Mouse (Mus musculus) lung, postnatal 25 days (tissue): ENCODE results near the gene Lrp8.
A peak's percentile ranks its signal among the peaks of the same experiment; 100 is the strongest.

Source experiments
- DNase-seq: peaks from one replicate; pipeline ENCODE4 v3.0.0; 2022; ENCODE audit warnings: low spot score

Lrp8 gene

GRCm38 (mm10) chr4:107808655-107809054 lies 6.6 kb downstream of the Lrp8 start:
- no peak for DNase-seq

DNA sequence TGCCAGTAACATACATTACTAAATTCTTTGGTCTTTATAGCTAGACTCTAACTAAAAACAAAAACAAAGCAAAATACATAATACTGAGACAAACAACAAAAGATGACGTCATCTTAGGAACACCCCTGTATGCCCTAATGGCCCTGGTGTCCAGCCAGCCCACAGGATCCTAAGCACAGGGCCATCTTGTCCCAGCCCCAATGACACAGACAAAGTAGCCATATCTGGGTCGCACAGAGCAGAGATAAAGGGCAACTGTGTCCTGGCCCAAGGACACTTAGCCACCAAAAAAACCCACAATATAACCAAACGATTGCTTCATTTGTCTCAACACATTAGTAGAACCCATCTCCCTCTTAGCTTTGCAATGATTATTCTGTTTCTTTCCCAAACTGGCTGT lies 8.9 kb downstream of the Lrp8 start:
- DNase-seq, result no peak

GRCm38 (mm10) chr4:107811716-107812330 lies 9.8 kb downstream of the Lrp8 start:
- DNase-seq, result no peak

- DNase-seq, result no peak
Observed at GRCm38 (mm10) chr4:107812336-107812735, 10.3 kb downstream of the Lrp8 start.

DNA sequence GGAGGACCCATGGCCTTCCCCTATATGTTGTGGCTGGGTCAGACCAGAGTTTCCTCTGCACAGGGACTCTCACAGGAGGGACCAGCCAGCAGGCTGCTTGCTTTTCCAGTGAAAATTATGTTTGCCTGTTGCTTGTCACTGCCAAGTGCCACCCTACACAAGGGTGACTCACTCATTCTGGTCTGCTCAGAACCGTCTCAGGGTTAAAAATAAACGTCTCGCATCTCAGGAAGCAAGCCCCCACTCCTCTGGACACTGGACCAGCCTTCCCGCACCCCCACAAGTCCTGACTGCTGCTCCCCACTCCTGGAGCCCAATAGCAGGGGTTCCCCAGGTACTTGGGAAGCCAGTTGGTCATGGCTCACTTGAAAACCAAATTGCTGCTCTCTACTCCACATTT lies 14.4 kb downstream of the Lrp8 start:
- no peak for DNase-seq

GRCm38 (mm10) chr4:107817463-107817862 lies 15.4 kb downstream of the Lrp8 start:
- no peak for DNase-seq

DNA sequence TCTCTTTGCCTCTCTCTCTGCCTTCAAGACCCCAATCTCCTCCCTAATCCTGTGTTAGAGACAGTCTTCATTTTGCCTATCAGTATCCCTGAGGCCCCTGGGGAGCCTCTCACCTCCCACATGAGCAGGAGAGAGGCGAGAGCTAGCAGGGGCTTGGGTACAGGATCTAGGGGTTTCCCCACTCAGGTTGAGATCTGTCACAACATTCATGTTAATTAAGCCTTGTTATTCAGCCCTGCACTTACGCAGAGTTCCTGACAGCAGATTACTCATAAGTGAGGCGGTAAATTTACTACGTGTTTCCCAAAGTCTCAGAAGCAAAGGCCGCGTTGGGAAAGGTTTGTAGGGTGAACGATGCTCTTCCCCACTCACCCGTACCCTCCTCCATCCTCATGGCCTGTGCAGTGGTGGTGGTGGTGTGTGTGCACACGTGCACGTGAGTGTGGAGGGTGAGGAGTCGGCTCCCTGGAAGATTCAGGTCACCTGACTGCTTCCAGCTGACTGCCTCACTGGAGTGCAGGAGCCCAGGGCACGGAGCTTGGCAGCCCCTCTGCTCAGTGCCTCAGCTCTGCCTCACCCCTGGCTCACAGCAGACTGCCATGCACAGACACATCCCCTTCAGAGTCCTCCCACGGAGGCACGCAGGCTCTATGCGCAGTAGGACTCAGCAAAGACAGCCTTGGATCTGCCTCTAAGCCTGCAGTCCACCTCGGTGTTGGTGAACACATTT lies 18.1 kb downstream of the Lrp8 start:
- no peak for DNase-seq

GRCm38 (mm10) chr4:107820856-107821619 lies 19.0 kb downstream of the Lrp8 start:
- DNase-seq, result no peak

- no peak for DNase-seq
Observed at GRCm38 (mm10) chr4:107822936-107823411, 20.9 kb downstream of the Lrp8 start.

- no peak for DNase-seq
Observed at GRCm38 (mm10) chr4:107823511-107823910, 21.4 kb downstream of the Lrp8 start.

DNA sequence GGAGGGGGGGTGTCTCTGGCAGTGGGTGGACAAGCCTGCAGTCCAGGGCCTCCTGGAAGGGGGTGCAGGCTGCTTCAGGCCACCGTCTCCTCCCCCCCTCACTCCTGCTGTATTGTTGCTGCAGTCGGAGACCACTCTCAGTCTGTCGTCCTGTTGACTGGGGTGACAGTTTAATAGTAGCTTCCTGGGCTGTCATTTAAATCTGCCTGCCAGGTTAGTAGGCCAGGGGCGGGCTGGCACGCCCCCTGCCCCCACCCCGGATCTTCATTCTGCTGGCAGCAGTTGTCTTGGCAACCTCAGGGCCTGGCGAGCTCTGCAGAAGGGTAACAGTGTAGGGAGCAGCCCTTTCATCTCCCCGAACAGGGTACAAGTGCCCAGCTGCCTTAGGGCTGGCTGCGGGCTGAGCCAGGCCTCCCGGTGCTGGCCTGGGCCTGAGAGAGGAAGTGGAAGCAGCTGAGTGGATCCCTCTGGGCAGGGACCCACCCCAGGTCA lies 26.7 kb downstream of the Lrp8 start:
- DNase-seq, result no peak

DNA sequence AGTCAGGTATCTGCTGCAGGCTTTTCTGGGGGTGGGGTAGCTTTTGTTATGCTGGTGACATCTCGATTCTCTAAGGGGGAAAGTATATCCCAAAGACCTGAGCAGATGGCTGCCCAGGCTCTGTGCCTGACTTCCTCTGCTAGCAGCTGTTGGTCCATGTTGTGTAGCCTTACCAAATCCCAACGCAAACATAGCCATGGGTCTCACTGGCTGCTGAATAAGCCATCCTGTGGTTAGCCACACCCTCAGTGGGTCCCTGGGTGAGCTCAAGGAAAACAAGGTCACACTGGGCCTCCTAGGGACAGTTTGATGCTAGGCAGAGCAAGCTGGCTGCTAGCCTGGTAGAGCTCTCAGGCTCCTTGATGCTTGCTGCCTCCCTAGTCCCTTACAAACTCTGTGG lies 27.6 kb downstream of the Lrp8 start:
- no peak for DNase-seq

GRCm38 (mm10) chr4:107830189-107830588 lies 28.1 kb downstream of the Lrp8 start:
- no peak for DNase-seq

DNA sequence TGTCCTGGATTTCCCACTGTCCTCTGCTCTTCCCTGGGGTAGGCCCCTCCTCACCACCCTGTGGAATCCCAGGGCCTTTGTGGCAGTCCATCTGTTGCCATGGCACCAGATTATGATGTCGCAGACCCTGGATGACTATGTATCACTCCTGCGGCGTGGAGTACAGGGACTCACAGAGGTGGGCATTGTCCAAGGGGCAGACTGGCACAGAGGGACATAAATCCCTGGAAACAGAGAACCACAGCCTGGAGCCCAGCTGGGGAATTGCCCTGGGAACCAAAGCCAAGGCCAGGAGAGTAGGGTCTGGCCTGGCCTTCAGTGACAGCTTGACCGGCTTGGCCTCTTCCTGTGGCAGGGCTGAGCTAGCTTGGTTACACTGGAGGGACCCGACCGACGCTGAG lies 28.8 kb downstream of the Lrp8 start:
- no peak for DNase-seq

- DNase-seq, result no peak
Observed at GRCm38 (mm10) chr4:107831678-107832077, 29.6 kb downstream of the Lrp8 start.

DNA sequence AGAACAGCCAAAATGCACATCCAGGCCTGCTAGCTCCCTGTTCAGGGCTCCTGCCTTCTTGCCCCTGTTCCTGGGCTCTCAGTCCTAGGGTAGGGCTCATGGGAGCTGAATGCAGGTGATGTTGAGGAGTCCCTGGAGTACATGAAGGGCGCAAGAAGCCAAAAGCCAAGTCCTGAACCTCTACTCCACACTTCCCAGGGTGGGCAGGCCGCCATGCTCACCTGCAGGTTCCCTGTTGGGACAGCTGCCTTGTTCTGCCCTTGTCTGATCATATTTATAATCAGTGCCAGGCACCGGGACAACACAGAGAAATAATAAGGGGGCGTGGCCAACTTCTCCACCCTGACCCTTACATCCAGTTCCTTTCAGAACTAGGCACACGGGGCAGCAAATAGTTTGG lies 31.5 kb downstream of the Lrp8 start:
- DNase-seq, result no peak

- no peak for DNase-seq
Observed at GRCm38 (mm10) chr4:107834643-107835314, 32.7 kb downstream of the Lrp8 start.

DNA sequence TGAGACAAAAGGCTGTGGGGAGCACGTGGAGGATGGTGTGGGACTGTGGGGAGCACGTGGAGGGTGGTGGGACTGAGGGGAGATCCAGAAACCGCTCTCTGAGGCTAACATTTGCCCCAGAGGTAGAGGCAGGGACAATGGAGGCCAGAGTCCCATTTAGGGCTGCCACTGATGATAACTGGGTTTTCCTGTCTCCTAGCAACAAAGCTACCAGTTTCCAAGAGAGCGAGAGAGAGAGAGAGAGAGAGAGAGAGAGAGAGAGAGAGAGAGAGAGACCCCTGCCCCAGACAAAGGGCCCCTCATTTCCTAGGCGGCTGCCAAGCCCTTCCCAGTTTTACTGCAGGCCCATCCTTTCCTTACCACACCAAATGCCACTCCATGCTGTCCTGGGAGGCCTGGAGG lies 33.4 kb downstream of the Lrp8 start:
- no peak for DNase-seq

GRCm38 (mm10) chr4:107836758-107837157 lies 34.7 kb downstream of the Lrp8 start:
- DNase-seq, result no peak

DNA sequence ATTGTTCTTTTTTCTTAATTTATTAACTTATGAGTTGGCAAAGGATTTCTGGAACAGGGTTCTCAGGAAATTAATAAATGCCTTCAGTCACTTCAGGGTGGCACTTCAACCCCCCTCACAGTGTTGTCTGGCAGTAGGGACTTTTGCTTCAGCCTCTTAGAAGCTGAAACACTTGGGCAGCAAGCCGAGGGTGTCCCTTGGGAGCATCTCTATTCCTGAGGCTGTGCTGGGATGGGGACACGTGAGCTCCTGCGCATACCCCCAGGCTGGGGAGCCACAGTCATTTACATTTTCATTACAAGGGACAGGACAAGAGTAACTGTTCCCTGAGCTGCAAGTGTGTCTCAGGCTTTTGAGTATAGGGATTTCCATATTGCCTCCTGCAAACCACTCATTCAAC lies 35.8 kb downstream of the Lrp8 start:
- DNase-seq, result no peak

DNA sequence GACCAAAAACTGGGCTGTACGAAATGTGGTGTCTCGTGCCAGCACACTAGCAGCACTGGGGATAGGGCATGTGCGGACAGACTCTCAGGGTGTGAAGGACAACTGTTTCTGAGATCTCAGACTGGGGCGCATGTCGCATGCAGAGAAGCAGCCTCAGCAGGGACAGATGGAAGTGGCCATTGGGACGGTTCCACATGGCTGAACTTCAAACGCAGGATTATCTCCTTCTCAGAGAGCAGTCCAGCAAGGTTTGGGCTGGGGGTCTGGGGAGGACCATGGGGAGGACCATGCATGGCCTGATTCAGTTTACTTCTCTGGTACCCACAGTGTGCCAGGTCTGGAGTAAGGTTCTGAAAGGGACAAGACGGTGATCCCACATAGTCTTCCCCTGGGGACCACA lies 41.6 kb downstream of the Lrp8 start:
- no peak for DNase-seq

DNA sequence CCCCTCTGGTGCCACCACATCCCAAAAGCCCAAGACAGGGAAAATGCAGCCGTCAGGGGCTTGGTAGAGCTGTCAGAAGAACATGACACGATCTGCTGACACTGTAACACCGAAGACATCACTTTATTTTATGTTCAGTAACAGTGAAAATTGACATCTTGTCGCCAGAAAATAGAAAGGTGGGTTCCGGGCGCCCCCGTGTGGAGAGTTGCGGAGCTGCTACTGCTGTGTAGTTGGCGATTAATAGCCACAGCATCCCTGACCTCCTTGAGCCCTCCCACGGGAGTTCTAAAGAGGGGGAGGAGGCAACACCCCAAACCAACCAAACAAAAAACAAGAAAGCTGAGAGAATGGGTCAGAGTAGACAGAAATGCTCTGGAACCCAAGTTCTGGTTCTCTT lies 42.9 kb downstream of the Lrp8 start:
- peak; percentile 45 for DNase-seq
